Mouse (Mus musculus): ENCODE data around the gene Socs5.

DNA sequence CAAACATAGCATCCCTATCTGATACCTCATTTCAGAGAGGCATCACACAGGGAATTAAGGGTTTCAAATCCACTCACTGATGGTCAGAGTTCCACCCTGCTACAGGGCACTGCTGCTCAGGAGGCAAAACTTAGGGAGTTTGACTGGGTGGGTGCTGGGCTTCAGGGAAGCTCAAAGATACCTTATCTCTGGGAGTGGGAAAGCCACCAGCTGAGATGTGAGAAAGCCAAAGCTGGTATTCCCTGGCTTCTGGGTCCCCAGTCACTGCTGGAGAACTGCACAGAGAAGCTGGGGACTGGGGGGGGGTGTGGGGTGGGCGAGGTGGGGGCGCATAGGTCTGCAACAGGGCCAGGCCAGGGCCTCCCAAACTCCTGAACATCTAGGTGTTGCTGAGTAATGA lies 10.5 kb upstream of the Socs5 start:
- TF ChIP-seq CTCF (conservative IDR thresholded peaks at IDR 0.05; ENCODE audit: insufficient read depth, insufficient read length, low read depth, low read length) (no peak), POLR2A (IDR thresholded peaks at IDR 0.05; ENCODE audit: low read depth, low read length) (no peak)
